ENCODE assay signal across 8 mouse cellular contexts in the genomic region with DNA sequence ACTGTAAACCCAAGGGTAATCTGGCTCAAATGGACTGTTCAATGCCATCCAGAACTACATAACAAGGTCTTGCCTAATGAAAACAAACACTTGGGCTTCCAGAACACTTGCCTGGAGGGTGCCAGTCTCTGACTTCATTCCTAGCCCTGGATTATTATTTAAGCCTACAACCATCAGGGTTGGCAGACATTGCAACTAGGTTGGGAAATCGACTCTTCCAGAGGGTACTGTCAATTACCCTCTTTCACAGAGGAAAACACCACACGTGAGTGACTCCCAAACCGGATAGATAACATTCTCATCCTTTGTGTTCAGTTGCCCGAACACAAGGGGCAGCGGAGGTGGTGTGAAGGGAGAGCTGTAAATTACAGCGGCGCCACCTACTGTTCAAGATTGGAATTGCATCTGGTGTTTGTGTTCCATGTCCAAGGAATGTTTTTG. TPM values are rescaled to one million over a fixed set of nuclear protein-coding genes. Genes with fewer than 3 reads are reported as not detected.
DNase-seq lines count a peak whose midpoint lies in the region; ATAC-seq and TF ChIP-seq lines count a peak whose summit lies in the region.

No protein-coding gene starts in this region.

- H3K9me3 ChIP-seq in hindbrain, postnatal 0 days (ENCODE audit: low read length) = no peaks in the 10 kb centered on the region
- no peaks in the 10 kb centered on the region for H3K9me3 ChIP-seq in midbrain, embryonic 13.5 days

- H3K4me2 ChIP-seq in hindbrain, postnatal 0 days (ENCODE audit: low read depth, low read length) = no peak overlapping the region
- H3K4me2 ChIP-seq in midbrain, embryonic 13.5 days (replicated peaks) = no peak overlapping the region; the same call in 1 of the 2 replicates

- no peak overlapping the region for H3K4me3 ChIP-seq in cerebellum, adult 2 months (replicated peaks; ENCODE audit: insufficient read depth, low read depth, low read length)
- H3K4me3 ChIP-seq in hindbrain, postnatal 0 days (ENCODE audit: low read length) = no peak overlapping the region
- H3K4me3 ChIP-seq in left cerebral cortex, adult 2 months = no peak overlapping the region
- H3K4me3 ChIP-seq in midbrain, embryonic 13.5 days (replicated peaks) = no peak overlapping the region

- no peaks in the 10 kb centered on the region for H3K27me3 ChIP-seq in Patski
- no peaks in the 10 kb centered on the region for H3K27me3 ChIP-seq in cerebellum, adult 2 months (ENCODE audit: control insufficient read depth, insufficient read depth, low read length)
- no peaks in the 10 kb centered on the region for H3K27me3 ChIP-seq in hindbrain, postnatal 0 days (ENCODE audit: insufficient read depth, low read length)
- H3K27me3 ChIP-seq in midbrain, embryonic 13.5 days = no peaks in the 10 kb centered on the region

- WGBS in cerebellum, adult 2 months = 1% methylated on average over 7 of the region's 7 CpGs
- WGBS in hindbrain, postnatal 0 days = 5% methylated on average over 7 of the region's 7 CpGs
- 3% methylated on average over 7 of the region's 7 CpGs for WGBS in midbrain, embryonic 13.5 days

- POLR2A ChIA-PET in Patski (lab: Charles Lee) = interaction anchor here (0.7 to 1.0 kb wide), 3 partner anchors 17 to 46 kb away, joined by 3 to 5 read pairs (median 5); no protein-coding TSS in a partner anchor

- H3K36me3 ChIP-seq in hindbrain, postnatal 0 days (ENCODE audit: insufficient read depth, low read length) = no peaks in the 10 kb centered on the region
- no peaks in the 10 kb centered on the region for H3K36me3 ChIP-seq in midbrain, embryonic 13.5 days

- no peaks in the 10 kb centered on the region for H3K4me1 ChIP-seq in cerebellum, adult 2 months (ENCODE audit: control insufficient read depth, insufficient read depth, low read length)
- no peaks in the 10 kb centered on the region for H3K4me1 ChIP-seq in hindbrain, postnatal 0 days (ENCODE audit: insufficient read depth, low read length)
- H3K4me1 ChIP-seq in midbrain, embryonic 13.5 days (replicated peaks) = no peaks in the 10 kb centered on the region

- no peak for TF ChIP-seq POLR2A in cerebellum, adult 2 months (IDR thresholded peaks at IDR 0.05; ENCODE audit: borderline replicate concordance, insufficient read depth, low read length)

- in situ Hi-C loops in Patski (cut with MboI; ENCODE audit: low pct_unique_long_range_greater_than_20kb) = loop anchor here (5.0 kb wide), 2 partner anchors 44 to 79 kb away; no protein-coding TSS in a partner anchor

- CTCF ChIA-PET in Patski (lab: Charles Lee) = interaction anchor here (0.8 to 4.0 kb wide), 3 partner anchors 39 to 46 kb away, joined by 3 to 17 read pairs (median 3); no protein-coding TSS in a partner anchor

- peak; percentile 90 for TF ChIP-seq CTCF in Patski (IDR thresholded peaks at IDR 0.05)
- TF ChIP-seq CTCF in cerebellum, adult 2 months (IDR thresholded peaks at IDR 0.05; ENCODE audit: borderline replicate concordance, insufficient read depth, low read depth, low read length) = peak; percentile 87
- peak; percentile 86 for TF ChIP-seq CTCF in hindbrain, postnatal 0 days (IDR thresholded peaks at IDR 0.05; ENCODE audit: low read depth)
- TF ChIP-seq CTCF in left cerebral cortex, adult 2 months (IDR thresholded peaks at IDR 0.05) = peak; percentile 82

- intact Hi-C loops in left cerebral cortex, adult 2 months (cut with DNase I) = loop anchor here (1.0 to 5.0 kb wide), 3 partner anchors 23 to 154 kb away; no protein-coding TSS in a partner anchor

- H3K27ac ChIP-seq in cerebellum, adult 2 months (ENCODE audit: insufficient read depth, low read length) = no peak overlapping the region
- no peak overlapping the region for H3K27ac ChIP-seq in hindbrain, postnatal 0 days
- no peak overlapping the region for H3K27ac ChIP-seq in left cerebral cortex, adult 2 months
- no peak overlapping the region for H3K27ac ChIP-seq in midbrain, embryonic 13.5 days

- DNase-seq in Patski (ENCODE audit: low read depth, low spot score) = peak; percentile 88
- peak; percentile 63 to 83 for DNase-seq in cerebellum, adult 2 months
- peak; percentile 86 for DNase-seq in hindbrain, postnatal 0 days (ENCODE audit: low spot score)
- DNase-seq in left cerebral cortex, adult 2 months (ENCODE audit: extremely low spot score in 1 of 2, low spot score in 2 of 2) = peak; percentile 81 to 92
- DNase-seq in right cerebral cortex, postnatal 4 days = peak; percentile 86

- H3K9ac ChIP-seq in hindbrain, postnatal 0 days (replicated peaks; ENCODE audit: low read length) = no peak overlapping the region
- no peak overlapping the region for H3K9ac ChIP-seq in midbrain, embryonic 13.5 days (replicated peaks)

- peak; percentile 93 for ATAC-seq in Patski
- peak; percentile 69; the same call in 1 of the 2 replicates for ATAC-seq in frontal cortex, adult (ENCODE audit: low TSS enrichment)
- 0 out of 2 replicates have a peak, but pooled peaks have one; percentile 40 for ATAC-seq in hindbrain, postnatal 0 days
- ATAC-seq in midbrain, embryonic 13.5 days = peak; percentile 78
- ATAC-seq in erythroblast, adult 5-6 weeks (replicated peaks; ENCODE audit: low FRiP score, poor library complexity, severe bottlenecking) = no peak; the same call in 1 of the 2 replicates

RNA-seq across cellular contexts. Expression of gene Igsf23, which starts 5.8 kb away (rescaled TPM):
- 0.06 TPM for polyA plus RNA-seq in Patski (2021)
- polyA plus RNA-seq in cerebellum, adult 2 months (2012; rRNA removed) = not detected in 2 replicates
- total RNA-seq in hindbrain, postnatal 0 days (2014; rRNA removed) = not detected in 2 replicates
- not detected in 2 replicates for polyA plus RNA-seq in hindbrain, postnatal 0 days (2015; fragmentation: Nextera tagmentation; extraction: Ambion mirVana)
- not detected for total RNA-seq in left cerebral cortex, adult 2 months (2021)
- polyA plus RNA-seq in midbrain, embryonic 13.5 days (2015; fragmentation: Nextera tagmentation; extraction: Ambion mirVana) = not detected in 2 replicates
- not detected in 2 replicates for total RNA-seq in erythroblast, adult 5-6 weeks (2015; ENCODE audit: low replicate concordance)
- total RNA-seq in erythroblast, adult 5-6 weeks (2017; ENCODE audit: low replicate concordance) = not detected in 2 replicates

RNA-seq across cellular contexts. Expression of gene Ceacam20, which starts 8.9 kb away (rescaled TPM):
- polyA plus RNA-seq in Patski (2021) = not detected
- not detected in 2 replicates for polyA plus RNA-seq in cerebellum, adult 2 months (2012; rRNA removed)
- not detected in 2 replicates for total RNA-seq in hindbrain, postnatal 0 days (2014; rRNA removed)
- not detected in 2 replicates for polyA plus RNA-seq in hindbrain, postnatal 0 days (2015; fragmentation: Nextera tagmentation; extraction: Ambion mirVana)
- not detected for total RNA-seq in left cerebral cortex, adult 2 months (2021)
- not detected in 2 replicates for polyA plus RNA-seq in midbrain, embryonic 13.5 days (2015; fragmentation: Nextera tagmentation; extraction: Ambion mirVana)
- not detected in 2 replicates for total RNA-seq in erythroblast, adult 5-6 weeks (2015; ENCODE audit: low replicate concordance)
- not detected in 2 replicates for total RNA-seq in erythroblast, adult 5-6 weeks (2017; ENCODE audit: low replicate concordance)

RNA-seq across cellular contexts. Expression of gene Nlrp9b, which starts 34.9 kb away (rescaled TPM):
- polyA plus RNA-seq in Patski (2021) = not detected
- polyA plus RNA-seq in cerebellum, adult 2 months (2012; rRNA removed) = not detected in 2 replicates
- not detected in 2 replicates for total RNA-seq in hindbrain, postnatal 0 days (2014; rRNA removed)
- polyA plus RNA-seq in hindbrain, postnatal 0 days (2015; fragmentation: Nextera tagmentation; extraction: Ambion mirVana) = not detected in 2 replicates
- total RNA-seq in left cerebral cortex, adult 2 months (2021) = not detected
- polyA plus RNA-seq in midbrain, embryonic 13.5 days (2015; fragmentation: Nextera tagmentation; extraction: Ambion mirVana) = not detected in 2 replicates
- not detected in 2 replicates for total RNA-seq in erythroblast, adult 5-6 weeks (2015; ENCODE audit: low replicate concordance)
- total RNA-seq in erythroblast, adult 5-6 weeks (2017; ENCODE audit: low replicate concordance) = not detected in 2 replicates

RNA-seq across cellular contexts. Expression of gene Pvr, which starts 35.4 kb away (rescaled TPM):
- polyA plus RNA-seq in Patski (2021) = 38.0 TPM
- 7.4 and 7.5 TPM in 2 replicates for polyA plus RNA-seq in cerebellum, adult 2 months (2012; rRNA removed)
- total RNA-seq in hindbrain, postnatal 0 days (2014; rRNA removed) = 9.2 and 11.7 TPM in 2 replicates
- 6.1 and 7.0 TPM in 2 replicates for polyA plus RNA-seq in hindbrain, postnatal 0 days (2015; fragmentation: Nextera tagmentation; extraction: Ambion mirVana)
- total RNA-seq in left cerebral cortex, adult 2 months (2021) = 10 to 100 TPM; 14.6 to 14.8 TPM
- 5.3 and 6.2 TPM in 2 replicates for polyA plus RNA-seq in midbrain, embryonic 13.5 days (2015; fragmentation: Nextera tagmentation; extraction: Ambion mirVana)
- total RNA-seq in erythroblast, adult 5-6 weeks (2015; ENCODE audit: low replicate concordance) = 0.42 TPM in 1 of 2 replicates, not detected in the other
- total RNA-seq in erythroblast, adult 5-6 weeks (2017; ENCODE audit: low replicate concordance) = 1.9 TPM in 1 of 2 replicates, not detected in the other
